Mouse (Mus musculus) splenic B cell, adult 2 months (primary cell): Measurements from ENCODE around the gene Vat1.
A peak's percentile ranks its signal among the peaks of the same experiment; 100 is the strongest.
"Not testable (repeated sequence)": the region's sequence is repeated elsewhere in the genome, so short reads cannot be mapped to it uniquely, and the experiment has no call there.

ENCODE experiments used
- DNase-seq: peaks from one replicate; pipeline ENCODE4 v3.0.0-alpha.2; 2011; ENCODE audit warnings: low read depth, low spot score
- H3K27me3 ChIP-seq: 2 replicates; pipeline ENCODE4 v1.6.1; 2012; ENCODE audit warnings: mild to moderate bottlenecking, low read length, moderate library complexity, mixed read lengths; ENCODE audit not compliant: control insufficient read depth, poor library complexity, insufficient read depth, severe bottlenecking
- H3K36me3 ChIP-seq: 2 replicates; pipeline ENCODE4 v1.6.1; 2012; ENCODE audit warnings: mild to moderate bottlenecking, low read length, moderate library complexity, mixed read lengths; ENCODE audit not compliant: control insufficient read depth, poor library complexity, insufficient read depth, severe bottlenecking

Gene Vat1

DNA sequence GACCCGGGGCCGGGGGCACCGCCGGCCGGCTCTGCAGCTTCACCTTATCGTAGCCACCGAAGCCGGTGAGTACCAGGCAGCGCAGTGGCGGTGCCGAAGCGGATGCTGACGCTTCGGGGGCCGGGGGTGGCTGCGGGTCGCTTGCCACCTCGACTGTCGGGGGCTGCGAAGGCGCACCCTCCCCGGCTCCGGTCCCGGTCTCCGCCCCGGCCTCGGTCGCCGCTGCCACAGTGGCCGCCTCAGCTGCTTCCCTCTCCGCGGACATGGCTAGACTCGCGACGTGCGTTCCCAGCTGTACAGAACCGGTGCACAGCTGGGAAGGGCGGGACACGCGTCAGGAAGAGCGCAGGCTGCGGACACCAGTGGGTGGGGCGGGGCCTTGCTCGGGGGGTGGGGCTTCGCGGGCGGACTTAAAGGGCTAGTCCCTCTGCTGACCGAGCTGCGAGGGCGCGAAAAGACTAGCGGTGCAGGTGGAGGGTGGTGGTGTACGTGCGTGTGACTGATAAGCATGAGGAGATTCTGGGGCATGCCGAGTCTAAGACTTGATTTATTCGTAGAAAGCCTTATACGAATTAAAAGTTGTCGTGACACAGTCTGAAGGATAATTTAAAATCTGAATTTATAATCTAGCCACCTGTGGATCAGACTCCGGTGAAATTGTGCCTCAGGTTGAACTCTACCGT, at the start of gene Vat1:
Gene Vat1, minus strand, starts transcription at position 362 of the 683 bp plus-strand sequence.
- peak; percentile 80 for DNase-seq
- peaks cover 2% of the 10 kb centered on the region; the same call in 1 of the 2 replicates for H3K36me3 ChIP-seq

DNA sequence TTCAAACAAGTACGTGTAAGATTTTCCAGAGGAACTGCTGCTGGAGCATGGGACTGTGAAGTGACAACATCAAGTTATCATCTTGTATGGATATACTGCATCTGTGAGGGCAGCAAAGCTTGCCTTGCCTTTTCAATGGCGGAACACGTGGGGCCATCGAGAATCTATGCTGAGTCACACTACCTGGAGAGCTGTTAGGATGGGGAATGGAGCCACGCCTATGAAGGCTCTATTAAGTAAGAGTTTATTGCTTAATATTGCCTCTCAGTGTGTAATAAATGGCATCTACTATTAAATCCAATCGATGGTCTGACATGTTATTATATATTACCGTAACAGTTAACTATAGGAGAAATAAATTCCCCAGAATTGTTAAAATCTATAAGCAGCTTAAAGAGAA, 41.1 kb upstream of the Vat1 start:
- no peak for DNase-seq
- Histone ChIP-seq H3K36me3 (0 out of 2 replicates have a peak, but pooled peaks cover 1% of the 10 kb centered on the region), H3K27me3 (no peaks in the 10 kb centered on the region)

More for the DNA sequence above, at the start of gene Vat1:
- H3K27me3 ChIP-seq = peaks cover 4% of the 10 kb centered on the region; the same call in 1 of the 2 replicates

DNA sequence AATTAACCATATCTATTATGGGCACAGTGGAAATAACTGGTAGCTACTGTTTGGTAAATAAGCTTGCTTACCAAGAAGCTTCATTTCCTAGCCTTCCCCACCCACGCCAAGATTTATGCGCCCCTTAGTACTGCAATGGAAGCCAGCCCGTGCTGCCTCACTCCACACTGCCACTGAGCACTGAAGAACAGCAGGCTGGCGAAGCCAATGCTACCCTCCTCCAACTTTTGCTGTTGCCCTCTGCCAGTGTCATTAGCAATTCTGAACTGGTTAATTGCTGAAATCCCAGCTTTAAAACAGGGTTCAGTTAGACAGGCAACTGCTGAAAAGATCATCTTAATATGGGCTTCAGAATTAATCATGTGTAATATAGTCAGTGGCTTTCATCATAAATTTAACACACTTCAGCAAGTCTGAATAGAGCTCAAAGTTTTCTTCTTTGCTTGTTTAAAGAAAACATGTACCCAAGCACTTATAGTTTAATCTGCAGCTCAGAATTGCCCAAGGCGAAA, 40.3 kb upstream of the Vat1 start:
- H3K36me3 ChIP-seq = 0 out of 2 replicates have a peak, but pooled peaks cover 1% of the 10 kb centered on the region
- H3K27me3 ChIP-seq = no peaks in the 10 kb centered on the region
- no peak for DNase-seq

DNA sequence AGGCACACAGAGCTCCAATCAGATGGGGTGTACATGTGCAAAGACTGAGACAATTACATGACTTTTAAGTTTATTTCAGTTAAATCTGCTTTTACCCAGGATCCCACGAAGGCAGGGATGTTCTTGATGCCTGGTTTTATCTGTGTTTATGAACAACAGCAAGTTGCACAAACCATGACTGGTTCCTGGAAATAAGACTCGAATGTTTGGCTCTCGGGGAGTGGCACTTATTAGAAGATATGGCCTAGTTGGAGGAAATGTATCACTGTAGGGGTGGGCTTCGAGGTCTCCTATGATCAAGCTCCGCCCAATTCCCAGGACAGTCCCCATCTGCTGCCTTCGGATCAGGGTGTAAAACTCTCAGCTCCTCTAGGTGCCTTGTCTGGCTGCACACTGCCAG, 20.1 kb upstream of the Vat1 start:
- no peaks in the 10 kb centered on the region for H3K36me3 ChIP-seq
- no peaks in the 10 kb centered on the region for H3K27me3 ChIP-seq
- DNase-seq = no peak

DNA sequence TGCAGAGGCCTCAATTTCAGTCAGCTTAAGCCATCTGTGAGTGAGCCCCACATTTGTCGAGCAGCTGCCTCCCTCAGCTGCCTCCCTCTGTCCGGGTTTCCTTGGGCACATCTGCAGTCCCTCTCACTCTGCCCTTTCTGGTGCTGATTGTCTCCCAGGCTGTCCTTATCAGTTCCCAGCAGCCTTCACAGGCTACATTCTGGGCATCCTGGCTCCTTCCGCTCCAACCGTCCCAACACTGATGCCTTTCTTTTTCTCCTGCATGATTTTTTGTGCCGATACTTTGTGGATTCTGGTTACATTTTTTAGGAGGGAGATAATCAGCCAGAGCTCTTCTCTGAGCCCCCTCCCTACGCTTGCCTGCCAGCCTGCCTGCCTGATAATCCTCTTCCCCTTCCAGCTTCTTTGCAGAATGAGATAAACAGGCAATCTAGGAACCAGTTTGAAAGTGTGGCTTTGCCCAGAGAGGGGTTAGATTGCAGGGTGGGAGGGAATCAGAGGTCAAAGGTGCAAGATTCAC, 19.5 kb upstream of the Vat1 start:
- no peaks in the 10 kb centered on the region for H3K36me3 ChIP-seq
- H3K27me3 ChIP-seq = no peaks in the 10 kb centered on the region
- DNase-seq = no peak

DNA sequence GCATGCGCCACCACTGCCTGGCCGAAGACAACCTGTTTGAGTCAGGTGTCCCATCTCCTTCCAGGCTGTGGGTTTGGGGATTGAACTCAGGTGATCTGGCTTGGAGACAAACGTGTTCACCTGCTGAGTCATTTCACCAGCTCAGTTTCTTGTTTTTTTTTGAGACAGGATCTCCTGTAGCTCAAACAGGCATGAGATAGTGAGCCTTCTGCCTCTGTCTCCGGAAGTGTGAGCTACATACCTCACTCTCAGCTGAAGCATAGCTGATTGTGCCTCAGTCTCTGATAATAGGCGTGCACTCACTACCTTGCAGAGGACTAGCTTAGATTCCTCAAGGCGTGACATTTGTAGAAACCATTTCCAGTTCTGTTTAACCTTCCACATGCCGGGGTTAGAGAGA, 18.8 kb upstream of the Vat1 start:
- H3K36me3 ChIP-seq = no peaks in the 10 kb centered on the region
- no peak for DNase-seq
- no peaks in the 10 kb centered on the region for H3K27me3 ChIP-seq

DNA sequence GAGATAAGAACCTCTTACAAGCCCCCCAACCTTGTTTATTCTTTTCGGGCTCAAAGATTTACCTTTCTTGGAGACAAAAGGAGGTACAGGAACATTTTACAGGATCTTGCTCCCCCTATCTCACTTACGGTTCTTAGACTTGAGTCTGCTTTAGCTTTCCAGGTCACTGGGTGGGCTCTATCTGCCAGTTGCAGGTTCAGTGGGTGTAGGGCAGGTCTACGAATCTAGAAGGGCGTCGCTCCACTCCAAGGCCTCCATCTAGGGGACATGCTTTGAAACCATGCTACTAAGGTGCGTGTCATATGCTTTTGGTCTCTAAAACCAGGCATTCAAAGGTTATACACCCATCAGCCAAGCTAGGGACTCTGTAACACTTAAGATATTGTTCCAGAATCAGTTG, 18.2 kb upstream of the Vat1 start:
- Histone ChIP-seq H3K27me3 (no peaks in the 10 kb centered on the region), H3K36me3 (no peaks in the 10 kb centered on the region)
- DNase-seq = no peak

DNA sequence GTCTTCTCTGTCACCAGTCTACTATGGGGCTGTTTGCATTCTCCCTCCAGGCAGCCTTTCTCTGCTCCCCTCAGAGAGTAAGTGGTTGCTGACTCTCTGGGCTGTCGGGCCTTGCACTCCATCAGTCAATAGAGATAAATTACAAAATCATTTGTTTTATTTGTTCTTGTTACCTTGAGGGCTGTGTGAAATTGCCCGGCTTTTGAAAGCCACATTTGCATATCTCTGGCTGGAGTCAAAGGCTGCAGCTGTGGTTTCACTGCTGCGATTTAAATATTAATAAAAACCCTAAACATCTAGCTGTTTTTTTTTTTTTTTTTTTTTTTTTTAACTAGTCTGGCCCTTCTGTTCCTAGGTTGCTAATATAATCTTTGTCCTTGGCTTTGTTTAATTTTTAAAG, 17.8 kb upstream of the Vat1 start:
- Histone ChIP-seq H3K36me3 (no peaks in the 10 kb centered on the region), H3K27me3 (no peaks in the 10 kb centered on the region)
- no peak for DNase-seq

DNA sequence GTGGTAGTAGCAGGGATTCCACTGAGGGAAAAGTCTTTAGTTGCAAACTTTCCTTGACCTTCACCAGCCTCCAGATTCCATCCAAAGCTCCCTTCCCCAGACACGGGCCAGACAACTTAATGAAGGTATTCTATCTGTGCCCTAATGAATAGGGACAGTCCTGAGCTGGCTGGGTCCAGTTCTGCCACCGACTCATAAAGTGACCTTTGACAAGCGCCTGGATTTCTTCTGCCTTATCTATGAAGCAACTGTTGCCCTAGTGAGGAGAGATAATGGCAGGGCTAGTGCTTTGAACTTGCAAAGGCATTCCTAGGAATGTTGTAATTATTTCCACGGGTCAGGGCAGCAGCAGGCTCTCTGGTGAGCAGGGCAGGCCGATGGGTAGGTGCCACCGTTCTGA, 14.9 kb upstream of the Vat1 start:
- no peaks in the 10 kb centered on the region for H3K27me3 ChIP-seq
- no peaks in the 10 kb centered on the region for H3K36me3 ChIP-seq
- DNase-seq = no peak

DNA sequence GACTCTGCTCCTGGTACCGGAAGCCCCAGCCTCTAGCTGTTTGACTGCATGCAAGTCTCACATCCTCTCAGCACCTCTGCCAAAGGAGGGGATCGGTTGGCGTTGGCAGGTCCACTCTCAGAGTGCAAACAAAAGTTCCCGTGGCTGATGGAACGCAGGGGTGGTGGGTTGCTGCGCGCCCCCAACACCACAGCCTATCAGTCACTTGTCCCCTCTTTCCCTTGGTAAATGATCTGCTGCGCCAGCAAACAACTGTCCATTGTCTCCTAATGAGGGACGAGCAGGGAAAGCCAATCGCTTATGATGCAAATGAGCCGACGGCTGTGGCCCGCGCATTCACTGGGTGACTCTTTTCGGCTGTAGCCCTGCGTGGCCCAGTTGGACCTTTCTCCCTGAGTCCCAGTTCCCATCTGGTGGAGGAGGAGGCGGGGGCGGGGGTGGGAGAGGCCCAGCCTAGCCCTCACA, 13.2 kb upstream of the Vat1 start:
- H3K27me3 ChIP-seq = no peaks in the 10 kb centered on the region
- DNase-seq = no peak
- H3K36me3 ChIP-seq = no peaks in the 10 kb centered on the region

DNA sequence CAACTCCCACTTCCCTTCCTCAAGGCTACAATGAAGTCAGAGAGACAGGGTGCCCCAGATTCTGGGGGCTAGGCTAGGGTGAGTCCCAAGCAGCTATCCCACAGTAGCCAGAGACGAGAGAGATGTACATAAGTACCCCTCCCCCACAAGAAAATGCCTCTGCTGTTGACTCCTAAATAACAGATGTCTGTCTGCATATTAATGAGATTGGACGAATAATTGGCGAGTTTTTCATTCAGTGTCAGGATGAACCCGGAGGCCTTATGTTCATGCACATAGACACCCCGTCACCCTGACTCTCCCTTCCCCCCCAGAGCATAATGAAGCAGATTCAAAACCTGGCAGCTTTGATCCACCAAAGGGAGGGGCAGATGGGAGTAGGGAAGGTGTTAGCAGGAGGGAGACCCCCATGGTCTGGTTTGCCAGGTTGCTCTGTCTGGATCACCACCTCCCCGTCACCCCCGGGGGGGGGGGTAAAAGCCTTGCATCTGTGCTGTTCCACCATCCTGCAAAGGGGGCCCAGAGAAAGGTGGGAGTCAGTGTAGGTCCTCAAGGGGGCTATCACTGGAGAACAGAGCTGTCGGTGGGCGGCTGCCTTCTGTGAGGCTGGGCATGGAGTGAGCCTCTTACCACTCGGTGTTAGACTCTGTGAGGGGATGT, 11.7 kb upstream of the Vat1 start:
- no peaks in the 10 kb centered on the region for H3K36me3 ChIP-seq
- no peak for DNase-seq
- H3K27me3 ChIP-seq = no peaks in the 10 kb centered on the region

DNA sequence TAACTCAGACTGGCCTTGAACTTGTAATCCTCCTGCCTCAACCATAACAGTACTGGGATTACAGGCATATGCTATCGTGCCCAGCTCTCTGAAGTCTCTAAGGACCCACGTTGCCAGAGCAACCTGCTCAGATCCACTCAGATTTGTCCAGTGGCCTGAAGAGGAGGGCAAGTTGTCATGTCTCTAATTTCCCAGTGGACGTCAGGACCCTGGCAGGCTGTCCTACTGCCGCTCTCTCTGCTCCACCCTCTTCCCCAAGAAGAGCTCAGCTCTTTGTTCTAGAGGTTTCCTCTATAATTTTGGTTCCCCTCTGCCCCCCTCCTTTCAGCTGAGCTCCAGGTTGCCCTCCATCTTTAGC, 11.1 kb upstream of the Vat1 start:
- Histone ChIP-seq H3K36me3 (no peaks in the 10 kb centered on the region), H3K27me3 (no peaks in the 10 kb centered on the region)
- DNase-seq = no peak

DNA sequence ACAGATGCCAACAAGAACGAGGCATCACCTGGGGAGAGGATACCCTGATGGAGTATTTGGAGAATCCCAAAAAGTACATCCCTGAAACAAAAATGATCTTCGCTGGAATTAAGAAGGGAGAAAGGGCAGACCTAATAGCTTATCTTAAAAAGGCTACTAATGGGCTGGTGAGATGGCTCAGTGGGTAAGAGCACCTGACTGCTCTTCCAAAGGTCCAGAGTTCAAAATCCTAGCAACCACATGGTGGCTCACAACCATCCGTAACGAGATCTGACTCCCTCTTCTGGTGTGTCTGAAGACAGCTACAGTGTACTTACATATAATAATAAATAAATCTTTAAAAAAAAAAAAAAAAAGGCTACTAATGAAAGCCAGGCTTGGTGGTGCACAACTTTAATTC, 10.3 kb upstream of the Vat1 start:
- H3K36me3 ChIP-seq, H3K27me3 ChIP-seq, DNase-seq: not testable (repeated sequence)

DNA sequence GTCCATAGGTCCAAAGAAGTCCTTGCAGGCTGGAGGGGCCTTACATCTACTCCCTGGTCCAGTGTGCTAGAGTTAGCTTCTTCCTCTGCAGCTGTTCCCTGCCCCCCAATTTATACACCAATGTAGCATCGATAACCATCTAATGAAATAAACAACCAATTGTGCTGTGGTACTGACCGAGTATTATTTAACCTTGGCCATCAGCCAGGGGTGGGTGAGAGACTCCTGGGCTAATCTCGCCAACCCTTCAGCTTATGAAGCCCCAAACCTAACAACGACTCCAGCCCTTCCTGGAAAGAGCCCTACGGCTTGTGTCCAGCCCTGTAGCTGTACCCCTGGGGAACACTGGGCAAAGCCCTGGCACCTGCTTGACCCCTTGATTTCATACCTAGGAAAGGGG, 8.3 kb upstream of the Vat1 start:
- no peak for DNase-seq
- Histone ChIP-seq H3K36me3 (no peaks in the 10 kb centered on the region), H3K27me3 (no peaks in the 10 kb centered on the region)

DNA sequence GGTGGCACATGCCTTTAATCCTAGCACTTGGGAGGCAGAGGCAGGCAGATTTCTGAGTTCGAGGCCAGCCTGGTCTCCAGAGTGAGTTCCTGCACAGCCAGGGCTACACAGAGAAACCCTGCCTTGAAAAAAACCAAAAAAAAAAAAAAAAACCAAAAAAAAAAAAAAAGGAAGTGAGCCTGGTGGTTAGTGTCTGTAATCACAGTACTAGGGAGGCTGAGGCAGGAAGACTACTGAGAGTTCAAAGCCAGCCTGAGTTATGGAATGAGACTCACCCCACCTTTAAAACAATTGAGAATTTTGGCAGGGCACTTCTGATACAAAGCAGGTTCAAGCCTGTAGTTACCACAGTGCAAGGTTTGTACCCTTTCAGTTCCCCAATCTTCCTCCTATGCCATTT, 7.7 kb upstream of the Vat1 start:
- H3K27me3 ChIP-seq, H3K36me3 ChIP-seq, DNase-seq: not testable (repeated sequence)
